Mouse (Mus musculus) frontal cortex, adult 2 months (tissue): ENCODE measurements at regions not wholly inside any gene's neighbourhood (a gene's known extent, or its start where the extent isn't known, plus 50 kb on each side); places are given as distances from the start of the nearest gene placed in this dataset.

Experiments used
- DNase-seq, 2 experiments: peaks; one replicate each; pipeline ENCODE4 v3.0.0; 2022; ENCODE audit warnings: low spot score in 1 of 2; ENCODE audit errors: extremely low spot score in 1 of 2

GRCm38 (mm10) chrX:11646681-11647526 lies 319.3 kb downstream of the H2al1j start:
- DNase-seq, result no peak

GRCm38 (mm10) chrX:11647527-11647836 lies 319.9 kb downstream of the H2al1j start:
- no peak for DNase-seq

GRCm38 (mm10) chrX:11653336-11653735 lies 325.7 kb downstream of the H2al1j start:
- DNase-seq, result no peak

- DNase-seq, result peak; percentile 9 to 59
Observed at GRCm38 (mm10) chrX:11654976-11655375, 327.4 kb downstream of the H2al1j start.

- no peak for DNase-seq
Observed at GRCm38 (mm10) chrX:11655466-11655865, 327.8 kb downstream of the H2al1j start.

GRCm38 (mm10) chrX:11657606-11658254 lies 330.1 kb downstream of the H2al1j start:
- no peak for DNase-seq

- no peak for DNase-seq
Observed at GRCm38 (mm10) chrX:11663187-11663829, 335.7 kb downstream of the H2al1j start.

GRCm38 (mm10) chrX:11664330-11665061 lies 336.9 kb downstream of the H2al1j start:
- DNase-seq, result peak; percentile 2 to 42

GRCm38 (mm10) chrX:11665077-11665974 lies 337.7 kb downstream of the H2al1j start:
- DNase-seq, result no peak

GRCm38 (mm10) chrX:11666517-11666916 lies 338.9 kb downstream of the H2al1j start:
- DNase-seq, result no peak

GRCm38 (mm10) chrX:11671805-11672204 lies 344.2 kb downstream of the H2al1j start:
- no peak for DNase-seq

- no peak for DNase-seq
Observed at GRCm38 (mm10) chrX:11678086-11678485, 350.5 kb downstream of the H2al1j start.

- no peak for DNase-seq
Observed at GRCm38 (mm10) chrX:11681274-11681673, 353.7 kb downstream of the H2al1j start.

GRCm38 (mm10) chrX:11689989-11690405 lies 362.4 kb downstream of the H2al1j start:
- DNase-seq, result peak in 1 of 2 experiments; percentile 3

- no peak for DNase-seq
Observed at GRCm38 (mm10) chrX:11690446-11690845, 362.8 kb downstream of the H2al1j start.

GRCm38 (mm10) chrX:11691019-11691418 lies 363.4 kb downstream of the H2al1j start:
- no peak for DNase-seq

- DNase-seq, result no peak
Observed at GRCm38 (mm10) chrX:11696565-11696964, 368.9 kb downstream of the H2al1j start.

- no peak for DNase-seq
Observed at GRCm38 (mm10) chrX:11701095-11701494, 373.5 kb downstream of the H2al1j start.

GRCm38 (mm10) chrX:11705851-11706557 lies 378.4 kb downstream of the H2al1j start:
- no peak for DNase-seq
